Mouse (Mus musculus) bone marrow macrophage, adult 2 months (primary cell): ENCODE results near the gene Sec63.

Experiments
- CTCF ChIP-seq: IDR thresholded peaks from 2 replicates; pipeline ENCODE4 v1.5.1; 2012; ENCODE audit warnings: low read depth, mild to moderate bottlenecking, low read length, moderate library complexity
- POLR2A ChIP-seq: IDR thresholded peaks from 2 replicates; pipeline ENCODE4 v1.6.1; 2012; ENCODE audit warnings: mild to moderate bottlenecking, low read depth, low read length, borderline replicate concordance

DNA sequence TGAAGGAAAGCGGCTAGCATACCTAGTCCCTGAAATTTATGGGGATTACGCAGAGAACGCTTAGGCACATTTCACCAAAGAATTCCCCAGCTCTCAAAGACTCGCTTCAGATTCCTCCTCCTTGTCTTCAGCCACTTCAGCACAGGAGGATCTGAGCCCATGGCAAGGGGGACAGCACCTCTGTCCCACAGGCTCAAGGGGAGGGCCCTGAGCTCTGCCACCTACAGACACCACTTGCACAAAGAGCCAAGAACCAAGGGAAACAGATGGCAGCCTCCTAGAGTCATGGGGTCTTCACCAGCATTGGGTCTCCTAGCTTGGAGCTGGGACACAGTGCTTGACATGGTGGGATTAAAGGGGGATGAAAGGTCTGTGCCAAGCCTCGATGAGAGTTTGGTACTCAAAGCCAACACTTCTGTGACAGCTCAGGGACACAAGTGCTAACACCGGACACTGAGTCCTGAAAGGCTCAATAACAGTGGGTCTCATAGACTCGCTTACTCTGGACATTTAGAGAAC lies 111.8 kb downstream of the Sec63 start:
- TF ChIP-seq CTCF (no peak), POLR2A (no peak)
